Mouse (Mus musculus): ENCODE measurements around the gene Haspin.

DNA sequence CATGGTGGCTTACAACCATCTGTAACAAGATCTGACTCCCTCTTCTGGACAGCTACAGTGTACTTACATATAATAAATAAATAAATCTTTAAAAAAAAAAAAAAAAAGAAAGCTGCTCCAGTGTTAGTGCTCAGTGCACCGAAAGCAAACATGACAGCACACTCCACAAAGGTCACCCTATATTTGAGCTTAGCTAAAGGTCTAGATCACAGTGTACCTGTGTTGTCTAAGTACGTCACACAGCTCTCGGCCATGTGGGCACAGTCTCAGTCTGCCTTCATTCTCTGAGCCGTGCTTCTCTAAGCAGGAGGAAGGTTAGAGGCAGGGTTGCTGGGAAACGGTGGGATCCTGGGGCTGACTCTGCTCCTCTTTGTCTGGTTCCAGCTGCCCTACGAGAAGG lies 11.6 kb downstream of the Haspin start:
- no peak for TF ChIP-seq CTCF (IDR thresholded peaks at IDR 0.05; ENCODE audit: borderline replicate concordance, control insufficient read depth, extremely low read depth, insufficient read depth, low read length, poor library complexity)
- no peak for TF ChIP-seq POLR2A (IDR thresholded peaks at IDR 0.05; ENCODE audit: control insufficient read depth, extremely low read depth, insufficient read depth, low read length, poor library complexity)

Data from thymus, adult 2 months (tissue).